Mouse (Mus musculus) adrenal gland, adult 8-10 months (tissue): Measurements from ENCODE around the gene Psmb2. TPM values are rescaled to one million over a fixed set of nuclear protein-coding genes. Genes with fewer than 3 reads are reported as not detected.

ENCODE experiments used
- DNase-seq: peaks from one replicate; pipeline ENCODE4 v3.0.0; 2022
- total RNA-seq, 4 experiments: library from RNA; stranded (reverse); gene quantifications; 2 replicates each; pipeline ENCODE4 v1.2.4; 2022

Gene Psmb2
- total RNA-seq, 4 experiments from 2014 or later = 122 to 151 (median 135) TPM

DNA sequence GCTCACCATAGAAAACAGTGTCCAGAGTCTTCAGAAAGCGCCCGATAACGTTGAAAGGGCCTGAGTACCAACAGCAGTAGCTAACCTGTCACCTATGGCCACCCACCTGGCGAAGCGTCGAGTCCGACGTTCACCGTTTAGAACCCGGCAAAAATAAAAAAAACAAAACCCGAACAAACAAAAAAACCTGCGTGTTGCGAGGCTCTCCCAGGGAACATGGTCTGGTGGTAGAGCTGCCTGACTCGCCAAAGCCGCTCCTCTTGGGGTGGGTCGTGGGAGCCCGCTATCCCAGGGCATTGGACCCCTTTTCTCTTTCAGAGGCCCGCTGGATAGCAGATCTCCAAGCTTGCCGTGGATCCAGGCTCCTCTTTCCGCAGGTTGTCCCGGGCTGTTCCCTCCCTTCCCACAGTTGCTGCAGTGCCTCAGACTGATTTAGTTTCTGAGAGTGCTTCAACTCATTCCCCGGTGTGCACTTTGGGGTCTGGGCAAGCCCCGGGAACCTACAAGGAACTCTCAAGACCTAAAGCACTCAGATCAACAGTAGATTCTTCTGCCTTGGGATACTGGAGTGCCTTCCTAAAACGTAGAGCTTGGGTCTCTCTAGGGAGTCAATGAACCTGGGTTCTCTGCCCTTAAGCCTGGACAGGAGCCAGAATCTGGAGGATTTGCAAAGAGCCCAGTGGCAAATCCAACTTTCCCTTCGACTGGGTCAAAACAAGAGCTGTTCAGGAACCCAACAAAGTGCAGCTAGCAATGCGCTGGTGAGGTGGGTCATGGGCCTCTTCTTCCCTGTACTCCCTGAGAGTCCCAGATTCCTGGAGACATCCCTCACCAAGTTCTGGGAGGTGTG is 55.3 kb downstream of the Psmb2 start:
- no peak for DNase-seq

DNA sequence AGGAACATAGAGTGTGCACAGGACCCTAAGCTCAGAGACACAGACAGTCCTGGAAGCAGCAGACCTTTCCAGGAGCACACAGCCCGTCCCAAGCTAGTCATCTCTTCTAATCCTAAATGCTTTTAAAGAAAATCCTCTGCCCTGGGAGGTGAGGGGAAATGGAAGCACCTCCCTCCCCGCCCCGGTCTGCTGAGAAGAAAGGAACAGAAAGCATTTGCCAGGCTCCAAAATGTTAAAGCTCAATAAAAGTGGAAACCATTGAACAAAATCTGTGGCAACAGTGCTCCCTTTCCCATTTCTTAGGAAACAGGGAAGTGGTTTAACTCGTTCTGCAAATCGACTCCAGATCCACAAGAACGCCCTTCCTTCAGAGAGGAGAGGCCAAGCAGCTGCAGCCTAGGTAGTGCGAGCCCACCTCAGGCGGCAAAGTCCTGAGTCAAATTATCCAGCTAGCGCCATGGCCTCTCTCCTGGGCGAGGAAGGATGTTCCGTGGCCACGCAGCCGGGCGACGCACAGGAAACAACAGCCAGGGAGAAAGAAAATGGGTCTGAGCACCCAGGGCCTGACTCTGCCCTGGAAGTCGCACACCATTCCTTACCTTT is 56.7 kb downstream of the Psmb2 start:
- no peak for DNase-seq

DNA sequence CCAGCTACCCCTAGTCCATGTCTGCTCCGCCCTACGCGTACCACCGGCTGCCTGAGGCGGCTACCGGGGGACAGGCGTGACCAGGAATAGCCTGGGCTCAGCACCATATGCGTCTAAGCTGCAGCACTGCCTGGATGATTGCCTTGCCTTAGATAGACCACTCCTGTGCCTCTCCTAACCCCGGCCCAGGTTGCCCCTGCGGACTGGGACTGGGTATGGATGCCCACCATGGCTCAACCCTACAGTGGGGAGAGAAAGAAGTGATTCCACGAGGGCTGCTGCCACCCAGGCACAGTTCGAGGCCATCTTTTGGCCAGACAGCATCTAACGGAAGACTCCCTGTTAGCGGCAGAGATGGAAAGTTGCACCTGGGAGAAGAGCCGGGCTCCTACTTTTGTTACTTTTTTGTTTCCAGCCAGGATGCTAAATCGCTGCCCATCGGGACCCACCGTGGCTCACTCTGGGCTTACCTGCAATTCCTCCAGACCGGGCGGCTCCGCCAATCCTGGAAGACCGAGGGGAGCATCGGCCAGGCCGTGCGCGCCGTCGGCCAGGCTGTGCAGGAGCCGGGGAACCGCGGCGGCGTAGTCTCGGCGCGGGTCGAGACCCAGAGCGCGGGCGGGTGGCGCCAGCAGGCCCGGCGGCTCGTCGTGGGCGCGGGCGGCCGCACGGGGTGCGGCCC is 57.4 kb downstream of the Psmb2 start:
- DNase-seq = no peak

DNA sequence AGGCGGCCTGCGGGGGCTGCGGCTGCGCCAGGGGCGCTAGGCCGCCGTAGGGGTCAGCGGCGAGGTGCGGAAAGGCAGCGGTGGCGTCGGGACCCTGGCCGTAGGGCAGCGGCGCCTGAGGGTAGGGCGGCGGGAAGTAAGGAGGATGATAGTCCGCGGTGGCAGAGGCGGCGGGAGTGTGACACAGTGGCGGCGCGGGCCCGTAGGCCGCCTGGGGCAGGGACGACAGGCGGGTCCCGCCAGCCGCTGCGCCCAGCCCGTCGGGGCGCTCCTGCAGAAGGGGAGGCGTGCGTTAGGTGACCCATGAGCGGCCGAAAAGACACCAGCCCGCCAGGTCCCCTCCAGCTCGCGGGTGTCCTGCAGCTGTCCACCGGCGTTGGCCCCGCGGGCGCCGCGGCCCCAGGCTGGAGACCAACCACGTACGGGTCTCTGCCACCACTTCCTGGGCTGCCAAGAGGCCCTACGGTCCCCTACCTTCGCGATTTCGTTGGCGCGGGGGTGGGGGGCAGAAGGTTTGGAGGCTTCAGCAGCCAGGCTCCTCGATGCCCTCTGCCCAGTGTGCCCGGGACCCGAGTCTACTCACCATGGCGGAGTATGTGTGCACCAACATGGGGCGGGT is 58.1 kb downstream of the Psmb2 start:
- DNase-seq = no peak

DNA sequence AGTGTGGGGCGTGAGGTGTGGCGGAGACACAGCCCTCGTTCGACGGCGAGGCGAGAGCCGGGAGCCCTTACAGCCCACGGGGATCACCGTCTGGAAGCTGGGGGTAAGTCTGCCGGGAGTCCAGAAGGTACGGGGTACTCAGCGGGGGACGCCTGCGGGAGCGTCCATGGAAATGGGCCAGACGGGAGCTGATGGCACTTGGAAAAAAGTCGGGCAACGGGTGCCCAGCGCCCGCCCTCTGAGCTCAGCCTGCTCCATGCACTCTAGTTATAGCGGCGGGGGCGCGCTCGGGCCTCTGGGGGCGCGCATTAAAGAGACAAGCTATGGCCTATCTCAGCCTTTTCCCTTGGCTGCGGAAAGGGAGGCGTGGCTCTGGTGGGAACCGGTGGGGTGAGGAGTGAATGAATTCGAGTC is 58.6 kb downstream of the Psmb2 start, which contains the start of gene Tfap2e:
TSS of gene Tfap2e (minus strand) at position 240 of the 414 bp plus-strand sequence.
- no peak for DNase-seq

DNA sequence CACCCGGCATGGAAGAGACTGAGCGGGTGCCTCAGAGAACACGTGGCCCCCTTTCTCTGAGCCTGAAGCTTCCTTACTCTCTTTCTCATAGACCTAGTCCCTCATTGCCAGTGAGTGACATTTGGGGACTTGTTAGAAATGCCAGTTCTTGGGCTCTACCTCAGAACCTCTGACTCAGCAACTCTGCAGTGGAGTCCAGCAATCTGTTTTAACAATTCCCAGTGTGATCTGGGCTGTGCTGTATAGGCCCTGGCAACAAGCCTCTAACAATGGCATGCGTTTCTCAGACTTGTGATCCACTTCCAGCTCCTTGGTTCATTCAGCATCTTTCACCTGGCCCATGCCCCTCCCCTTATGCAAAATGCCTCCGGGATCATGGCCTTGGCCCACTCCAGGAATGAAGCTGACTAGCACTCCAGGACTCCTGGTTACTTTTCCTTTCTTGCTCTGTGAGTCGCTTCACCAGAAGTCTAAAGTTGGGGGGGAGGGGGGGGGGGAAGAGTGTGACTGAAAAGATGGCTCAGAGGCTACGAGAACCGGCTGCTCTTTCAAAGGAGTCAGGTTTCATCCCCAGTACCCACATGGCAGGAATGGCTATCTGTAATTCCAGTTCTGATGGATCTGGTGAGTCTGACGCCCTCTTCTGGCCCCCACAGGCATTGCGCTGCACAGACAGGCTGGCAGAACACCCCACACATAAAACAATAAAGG is 62.7 kb downstream of the Psmb2 start:
- DNase-seq = no peak

DNA sequence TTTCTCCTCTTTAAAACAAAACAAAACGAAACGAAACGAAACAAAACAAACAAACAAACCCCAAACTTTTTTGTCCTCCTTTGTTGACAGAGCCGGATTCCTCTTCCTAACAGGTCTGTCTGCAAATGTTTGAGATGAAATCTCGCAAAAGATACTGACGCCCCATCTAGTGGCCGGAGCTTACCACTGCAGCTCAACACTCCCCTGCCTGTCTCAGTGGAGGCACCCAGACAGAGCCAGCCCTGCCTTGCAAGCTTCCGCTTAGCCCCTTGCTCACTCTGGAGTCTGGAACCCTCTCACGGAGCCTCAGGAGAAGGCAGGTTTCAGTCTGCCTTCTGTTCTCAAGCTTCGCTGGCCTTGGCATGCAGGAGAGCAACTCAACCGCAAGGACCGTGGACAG is 64.0 kb downstream of the Psmb2 start:
- DNase-seq = peak; percentile 65

DNA sequence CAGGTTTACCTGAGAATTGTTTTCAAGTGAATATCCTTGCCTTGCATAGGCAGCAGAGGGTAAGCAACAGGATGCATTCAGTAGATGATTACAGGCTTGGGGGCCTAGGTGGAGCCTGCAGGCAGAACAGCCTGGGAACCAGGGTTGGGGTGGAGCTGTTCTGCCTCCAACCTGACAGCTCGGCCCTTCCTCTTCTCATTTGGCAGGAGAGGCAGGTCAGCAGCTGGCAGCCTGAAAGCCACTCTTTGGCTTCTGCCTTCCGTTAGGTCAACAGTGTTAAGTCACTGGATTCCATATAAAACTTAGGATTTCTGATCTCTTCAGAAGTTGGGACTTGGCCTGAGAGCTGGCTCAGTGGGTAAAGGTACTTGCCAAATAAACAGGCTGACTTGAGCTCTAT is 65.5 kb downstream of the Psmb2 start:
- no peak for DNase-seq

DNA sequence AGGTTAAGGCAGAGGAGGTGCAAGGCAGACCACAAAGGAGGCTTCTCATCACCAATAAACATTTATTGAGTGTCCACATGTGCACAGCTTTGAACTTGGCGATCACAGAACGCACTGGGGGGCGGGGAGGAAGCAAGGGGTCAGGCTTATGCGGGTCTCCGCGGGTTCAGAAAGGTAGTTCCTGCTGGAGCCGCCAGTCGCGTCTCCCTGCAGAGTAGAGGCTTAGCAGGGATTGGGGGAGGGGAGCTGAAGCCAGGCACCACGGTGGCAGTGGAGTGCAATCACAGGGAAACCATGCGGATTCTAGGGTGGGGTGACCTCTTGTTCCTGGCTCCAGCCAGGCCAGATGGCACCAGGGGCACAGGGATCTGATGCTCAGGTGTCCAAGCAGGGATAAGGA is 66.3 kb downstream of the Psmb2 start:
- DNase-seq = no peak

DNA sequence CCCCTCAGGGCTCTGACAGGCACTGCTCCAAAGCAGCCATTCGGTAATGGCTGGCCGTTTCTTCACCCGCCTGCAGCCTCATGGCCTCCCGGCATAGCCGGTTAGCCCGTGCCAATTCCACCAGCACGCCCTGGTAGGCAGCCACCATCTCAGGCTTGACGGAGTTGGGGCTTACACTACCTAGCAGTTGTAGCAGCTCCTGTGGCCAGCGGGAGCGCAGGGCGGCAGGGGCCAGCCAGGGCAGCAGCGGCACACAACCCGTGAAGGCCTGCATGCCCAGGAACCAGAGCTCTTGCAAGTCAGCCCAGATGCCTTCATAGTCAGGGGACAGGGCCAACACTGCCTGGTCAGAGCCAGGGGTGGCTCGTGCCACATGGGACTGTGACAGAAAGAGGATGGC is 67.4 kb downstream of the Psmb2 start:
- DNase-seq = no peak

DNA sequence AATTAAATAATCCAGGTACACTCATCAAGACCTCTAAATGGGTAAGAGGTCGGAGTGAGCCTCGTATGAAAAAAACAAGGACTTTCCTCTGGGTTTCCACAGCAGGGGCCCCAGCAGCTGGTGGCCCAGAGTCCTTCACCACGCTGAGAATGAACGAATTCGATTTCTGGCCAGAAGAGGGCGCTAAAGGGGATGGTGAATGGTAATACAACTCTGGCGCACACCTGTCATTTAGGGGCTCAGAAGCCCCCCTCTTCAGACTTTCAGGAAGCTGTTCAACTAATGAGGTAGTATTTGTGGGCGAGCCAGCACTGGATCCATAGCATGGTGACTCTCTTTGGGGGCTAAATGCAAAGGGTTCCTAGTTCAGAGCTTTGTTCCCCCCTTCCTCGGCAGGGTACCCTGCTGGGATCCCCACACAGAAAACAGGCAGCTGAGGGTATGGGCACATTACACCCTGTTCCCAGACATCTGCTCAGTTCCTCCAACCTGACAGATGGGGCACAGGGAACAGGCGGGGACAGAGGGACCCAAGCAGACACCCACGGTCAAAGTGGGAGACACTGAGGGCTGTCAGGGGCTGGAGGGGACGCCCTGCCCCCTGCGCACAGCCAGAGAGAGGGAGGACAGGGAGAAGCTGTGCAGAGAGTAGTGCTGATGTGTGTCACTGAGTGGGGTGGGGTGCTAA is 68.2 kb downstream of the Psmb2 start:
- DNase-seq = no peak

DNA sequence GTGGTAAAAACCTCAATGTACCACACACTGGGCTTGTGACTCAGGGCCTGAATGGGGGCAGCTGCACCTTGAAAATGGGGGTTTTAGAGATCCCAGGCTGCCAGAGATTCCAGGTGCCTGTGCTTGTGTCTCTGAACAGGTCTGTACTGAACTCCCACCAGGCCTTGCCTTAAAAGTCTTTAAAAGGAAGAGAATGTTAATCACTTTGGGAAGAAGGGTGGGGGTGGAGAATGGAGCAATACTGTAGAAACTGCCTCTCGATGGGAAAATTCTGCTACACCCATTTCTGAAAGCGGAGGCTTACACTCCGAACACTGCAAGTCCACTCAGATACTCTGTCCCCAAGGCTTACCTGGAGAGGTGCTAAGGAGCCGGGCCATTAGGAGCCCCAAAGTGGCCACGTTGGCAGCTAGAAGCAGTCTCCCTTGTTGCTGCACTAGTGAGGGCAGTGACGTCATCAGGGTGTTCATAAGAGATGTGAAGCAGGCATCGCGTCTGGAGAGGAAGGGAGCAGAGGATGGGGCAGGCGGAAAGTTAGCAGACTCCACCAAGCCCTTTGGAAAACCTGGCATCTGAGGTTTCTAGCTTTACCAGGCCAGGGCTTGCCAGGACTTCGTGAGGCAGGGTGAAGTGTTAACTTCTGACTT is 68.9 kb downstream of the Psmb2 start:
- DNase-seq = no peak

DNA sequence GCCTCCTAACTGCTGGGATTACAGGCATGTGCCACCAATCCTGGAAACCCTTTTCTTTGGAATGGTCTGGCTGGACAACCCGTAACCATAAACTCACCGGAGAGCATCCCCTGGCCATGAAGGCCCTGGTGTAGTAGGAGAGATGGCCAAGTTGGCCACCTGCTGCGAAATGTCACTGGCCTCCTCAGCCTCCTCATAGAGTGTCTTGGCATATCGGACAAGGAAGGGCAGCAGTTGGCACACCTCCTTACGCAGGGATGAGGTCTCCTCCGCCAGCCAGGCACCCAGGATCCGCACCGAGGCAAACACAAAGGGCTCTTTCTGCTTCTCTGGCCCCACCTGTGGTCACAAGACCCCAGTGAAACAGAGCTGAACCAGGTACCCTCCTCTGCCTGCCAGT is 71.0 kb downstream of the Psmb2 start:
- DNase-seq = no peak

DNA sequence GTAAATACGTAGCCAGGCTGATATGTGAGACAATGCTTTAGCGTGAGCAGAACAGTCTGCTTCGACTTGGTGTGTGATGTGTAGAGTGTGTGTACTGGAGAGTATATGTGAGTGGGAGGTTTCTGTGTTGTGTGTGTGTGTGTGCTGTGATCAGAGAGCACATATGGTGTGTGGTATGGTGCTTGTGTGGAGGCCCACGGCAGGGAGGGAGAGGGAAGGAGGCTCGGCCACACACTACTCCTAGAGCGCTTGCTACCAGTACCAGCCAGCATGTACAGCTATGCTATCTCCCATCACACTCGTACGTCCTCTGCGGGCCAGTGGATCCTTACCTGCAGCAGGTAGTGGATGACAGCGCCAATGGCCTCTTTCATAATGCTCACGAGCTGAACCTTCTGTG is 72.1 kb downstream of the Psmb2 start:
- DNase-seq = no peak

DNA sequence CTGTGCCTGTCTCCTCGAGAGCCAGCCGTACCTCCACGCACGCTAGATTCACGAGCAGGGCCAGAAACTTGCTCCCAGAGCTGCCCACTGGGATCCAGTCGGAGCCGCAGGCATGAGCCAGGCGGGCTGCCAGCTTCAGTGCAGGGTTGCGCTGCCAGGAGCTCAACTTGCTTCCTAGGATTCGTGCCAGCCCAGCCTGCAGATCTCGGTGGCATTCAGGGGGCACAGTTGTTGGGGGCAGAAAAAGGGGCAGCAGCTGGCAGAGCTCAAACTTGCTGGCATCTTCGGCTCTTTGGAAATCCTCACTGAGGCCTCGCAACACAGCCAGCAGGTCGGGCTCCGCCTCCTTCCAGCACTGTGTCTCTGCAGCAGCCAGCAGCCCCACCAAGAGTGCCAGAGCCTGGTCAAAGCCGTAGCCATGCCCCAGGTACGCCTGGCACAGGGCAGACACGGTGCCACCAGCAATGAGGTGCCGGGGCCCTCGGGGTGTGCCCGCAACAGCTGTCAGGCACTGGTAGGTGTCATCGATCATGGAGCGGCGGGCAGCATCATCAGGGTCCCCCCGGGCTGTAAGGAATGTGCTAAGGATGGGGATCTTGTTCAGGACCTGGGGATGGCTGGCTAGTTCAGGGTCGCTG is 72.7 kb downstream of the Psmb2 start:
- DNase-seq = no peak

DNA sequence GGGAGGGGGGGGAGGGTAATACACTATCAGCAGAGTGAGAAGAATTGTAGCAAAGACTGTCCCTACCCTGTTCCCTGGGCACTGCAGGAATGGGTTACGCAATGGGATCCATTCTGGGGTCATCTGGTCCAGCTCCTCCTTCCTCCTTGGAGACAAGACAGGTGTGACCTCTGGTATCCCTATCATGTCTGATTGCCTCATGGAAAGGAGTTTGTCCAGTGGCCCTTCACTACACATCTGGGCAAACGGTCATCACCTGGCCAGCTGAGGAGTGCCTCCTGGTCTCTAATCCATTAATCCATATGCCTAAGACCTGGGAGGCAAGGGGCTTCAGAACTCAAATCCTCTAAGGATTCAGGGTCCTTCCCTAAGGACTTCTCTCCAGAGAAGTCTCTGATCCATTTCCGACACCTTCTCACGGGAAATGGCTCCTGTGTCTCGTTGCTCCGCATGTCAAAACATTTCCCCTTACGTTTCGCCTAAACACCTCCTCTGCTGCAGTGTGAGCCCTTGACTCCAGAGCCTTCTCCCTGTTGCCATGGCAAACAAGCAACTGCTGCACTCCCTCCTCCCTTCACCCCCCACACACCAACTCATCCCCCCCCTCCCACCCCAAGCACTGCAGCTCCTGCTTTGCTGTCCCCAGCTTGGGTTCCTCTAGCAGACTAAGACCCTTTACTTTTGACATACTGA is 73.6 kb downstream of the Psmb2 start:
- no peak for DNase-seq

DNA sequence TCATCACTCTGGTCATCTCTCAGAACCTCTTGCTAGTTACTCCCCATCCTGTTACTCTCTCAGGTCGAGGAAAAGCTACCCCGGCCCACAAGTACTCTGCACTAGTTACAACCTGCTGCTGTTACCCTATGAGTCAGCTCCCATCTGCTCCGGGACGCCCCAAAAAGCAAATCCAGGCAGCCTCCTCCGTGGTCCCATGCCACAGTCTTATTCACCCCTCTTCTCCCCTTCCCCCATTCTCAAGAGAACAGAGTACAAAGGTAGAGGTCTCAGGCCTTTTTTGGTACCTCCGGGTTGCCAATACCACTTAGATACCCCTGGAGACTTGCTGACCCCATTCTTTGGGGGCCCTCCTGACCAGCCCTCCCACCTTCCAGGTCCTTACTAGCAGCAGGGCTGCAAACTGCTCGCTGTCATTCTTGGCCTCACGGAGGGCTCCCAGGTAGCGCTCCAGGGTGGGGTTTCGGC is 74.2 kb downstream of the Psmb2 start:
- no peak for DNase-seq

DNA sequence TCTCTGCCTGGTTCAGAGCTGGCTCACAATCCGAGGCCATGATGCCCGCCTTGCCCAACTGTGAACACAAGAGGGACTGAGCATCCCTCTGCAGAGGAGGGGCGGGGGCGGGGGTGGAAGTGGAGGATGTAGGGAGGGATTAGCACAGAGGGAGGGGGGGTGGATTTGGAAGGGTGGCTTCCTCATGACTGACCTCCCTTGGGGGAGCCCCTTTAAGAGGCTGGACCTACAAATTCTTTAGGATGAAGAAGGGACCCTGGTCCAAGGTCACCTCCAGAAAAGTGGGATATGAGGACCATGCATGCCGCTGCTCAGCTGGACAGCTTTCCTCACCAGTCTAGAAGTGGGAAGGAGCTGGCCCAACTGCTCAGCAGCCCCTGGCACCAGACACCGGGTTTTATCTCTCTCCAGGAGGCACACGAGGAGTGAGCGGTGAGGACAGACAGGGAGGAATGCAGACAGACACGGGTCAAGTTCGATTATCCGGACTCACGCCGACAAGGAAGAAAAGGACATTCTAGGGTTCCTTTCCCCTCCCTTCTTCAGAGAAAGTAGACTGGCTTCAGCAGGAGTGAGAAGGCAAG is 74.7 kb downstream of the Psmb2 start:
- no peak for DNase-seq

DNA sequence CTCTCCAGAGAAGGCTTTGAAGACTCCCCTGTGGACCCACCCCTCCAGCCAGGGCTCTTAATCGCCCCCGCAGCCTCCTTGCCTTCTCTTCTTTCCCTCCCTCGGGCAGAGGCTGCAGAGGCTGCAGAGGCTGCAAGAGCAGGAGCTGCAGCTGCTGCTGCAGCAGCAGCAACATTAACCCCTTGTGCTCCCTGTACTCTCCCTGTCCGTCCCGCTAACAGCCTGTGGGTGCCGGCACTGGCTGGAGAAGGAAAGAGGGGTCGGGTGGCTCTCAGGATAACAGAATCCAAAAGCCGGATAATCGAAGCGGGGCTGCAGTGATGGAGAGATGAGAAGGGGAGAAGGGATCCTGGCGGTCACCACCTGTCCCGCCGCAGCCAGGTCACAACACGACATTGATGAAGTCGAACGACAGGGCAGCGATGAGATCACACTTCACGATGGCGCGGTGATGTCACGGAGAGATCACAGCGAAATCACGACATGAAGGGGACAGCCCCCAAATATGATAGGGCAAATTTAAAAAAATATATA is 75.2 kb downstream of the Psmb2 start:
- no peak for DNase-seq
